Mouse (Mus musculus): ENCODE data around the gene Plekhm1. TPM values are rescaled to one million over a fixed set of nuclear protein-coding genes. Genes with fewer than 3 reads are reported as not detected.
"Not testable (repeated sequence)": the region's sequence is repeated elsewhere in the genome, so short reads cannot be mapped to it uniquely, and the experiment has no call there.

The Plekhm1 gene
- polyA plus RNA-seq, 1 experiment from 2014 or later, result 87.8 TPM

- WGBS (ENCODE audit: missing documents), result 90% methylated on average over 6 of the region's 9 CpGs
- H3K79me2 ChIP-seq (ENCODE audit: inconsistent target), result no peaks in the 10 kb centered on the region
- H3K4me3 ChIP-seq (ENCODE audit: inconsistent target), result no peak overlapping the region
- H3K27ac ChIP-seq, result no peak overlapping the region
- H3K36me3 ChIP-seq (ENCODE audit: inconsistent target), result peaks cover 37% of the 10 kb centered on the region; the same call in 1 of the 2 replicates
These were observed 77.6 kb downstream of the Plekhm1 start for GRCm38 (mm10) chr11:103334925-103335324.

- no peak overlapping the region for H3K27ac ChIP-seq
- 88% methylated on average over 34 of the region's 40 CpGs for WGBS (ENCODE audit: missing documents)
- no peak overlapping the region for H3K4me3 ChIP-seq (ENCODE audit: inconsistent target)
- H3K36me3 ChIP-seq (ENCODE audit: inconsistent target), result peaks cover 26% of the 10 kb centered on the region; the same call in 1 of the 2 replicates
- H3K79me2 ChIP-seq (ENCODE audit: inconsistent target), result no peaks in the 10 kb centered on the region
These were observed 78.6 kb downstream of the Plekhm1 start for GRCm38 (mm10) chr11:103333719-103334398.

GRCm38 (mm10) chr11:103332890-103333651, 79.4 kb downstream of the Plekhm1 start:
- H3K27ac ChIP-seq, result no peak overlapping the region
- WGBS (ENCODE audit: missing documents), result 97% methylated on average over 34 of the region's 34 CpGs
- H3K79me2 ChIP-seq (ENCODE audit: inconsistent target), result no peaks in the 10 kb centered on the region
- H3K4me3 ChIP-seq (ENCODE audit: inconsistent target), result no peak overlapping the region
- peaks cover 19% of the 10 kb centered on the region; the same call in 1 of the 2 replicates for H3K36me3 ChIP-seq (ENCODE audit: inconsistent target)

GRCm38 (mm10) chr11:103332186-103332889, 80.1 kb downstream of the Plekhm1 start:
- Histone ChIP-seq H3K36me3 (ENCODE audit: inconsistent target) (peaks cover 13% of the 10 kb centered on the region; the same call in 1 of the 2 replicates), H3K79me2 (ENCODE audit: inconsistent target) (no peaks in the 10 kb centered on the region), H3K27ac (no peak overlapping the region), H3K4me3 (ENCODE audit: inconsistent target) (no peak overlapping the region)
- WGBS (ENCODE audit: missing documents), result 63% methylated on average over 16 of the region's 18 CpGs

GRCm38 (mm10) chr11:103331502-103332185, 80.8 kb downstream of the Plekhm1 start:
- H3K36me3 ChIP-seq (ENCODE audit: inconsistent target), result peaks cover 9% of the 10 kb centered on the region; the same call in 1 of the 2 replicates
- H3K27ac ChIP-seq, result no peak overlapping the region
- WGBS (ENCODE audit: missing documents), result 96% methylated on average over 10 of the region's 10 CpGs
- H3K4me3 ChIP-seq (ENCODE audit: inconsistent target), result no peak overlapping the region
- no peaks in the 10 kb centered on the region for H3K79me2 ChIP-seq (ENCODE audit: inconsistent target)

GRCm38 (mm10) chr11:103330651-103331319, 81.7 kb downstream of the Plekhm1 start:
- Histone ChIP-seq H3K27ac (no peak overlapping the region), H3K36me3 (ENCODE audit: inconsistent target) (peaks cover 9% of the 10 kb centered on the region; the same call in 1 of the 2 replicates), H3K79me2 (ENCODE audit: inconsistent target) (no peaks in the 10 kb centered on the region), H3K4me3 (ENCODE audit: inconsistent target) (no peak overlapping the region)
- 88% methylated on average over 7 of the region's 7 CpGs for WGBS (ENCODE audit: missing documents)

GRCm38 (mm10) chr11:103326950-103327349, 85.5 kb downstream of the Plekhm1 start:
- no peaks in the 10 kb centered on the region for H3K79me2 ChIP-seq (ENCODE audit: inconsistent target)
- H3K36me3 ChIP-seq (ENCODE audit: inconsistent target), result no peaks in the 10 kb centered on the region
- WGBS (ENCODE audit: missing documents), result 20% methylated on average over 5 of the region's 5 CpGs
- no peak overlapping the region for H3K27ac ChIP-seq
- no peak overlapping the region for H3K4me3 ChIP-seq (ENCODE audit: inconsistent target)

GRCm38 (mm10) chr11:103325172-103325571, 87.3 kb downstream of the Plekhm1 start:
- Histone ChIP-seq H3K36me3 (ENCODE audit: inconsistent target) (no peaks in the 10 kb centered on the region), H3K79me2 (ENCODE audit: inconsistent target) (no peaks in the 10 kb centered on the region), H3K27ac (no peak overlapping the region), H3K4me3 (ENCODE audit: inconsistent target) (no peak overlapping the region)
- 9% methylated on average over 8 of the region's 8 CpGs for WGBS (ENCODE audit: missing documents)

- Histone ChIP-seq H3K4me3 (ENCODE audit: inconsistent target) (no peak overlapping the region), H3K79me2 (ENCODE audit: inconsistent target) (no peaks in the 10 kb centered on the region), H3K27ac (no peak overlapping the region), H3K36me3 (ENCODE audit: inconsistent target) (no peaks in the 10 kb centered on the region)
- 82% methylated on average over 10 of the region's 13 CpGs for WGBS (ENCODE audit: missing documents)
These were observed 87.8 kb downstream of the Plekhm1 start for GRCm38 (mm10) chr11:103324723-103325122.

- WGBS (ENCODE audit: missing documents), result 71% methylated on average over 3 of the region's 4 CpGs
- H3K27ac ChIP-seq; H3K79me2 ChIP-seq (ENCODE audit: inconsistent target); H3K4me3 ChIP-seq (ENCODE audit: inconsistent target); H3K36me3 ChIP-seq (ENCODE audit: inconsistent target): not testable (repeated sequence)
These were observed 89.7 kb downstream of the Plekhm1 start for GRCm38 (mm10) chr11:103322832-103323231.

- no peak overlapping the region for H3K4me3 ChIP-seq (ENCODE audit: inconsistent target)
- no peaks in the 10 kb centered on the region for H3K79me2 ChIP-seq (ENCODE audit: inconsistent target)
- no peaks in the 10 kb centered on the region for H3K36me3 ChIP-seq (ENCODE audit: inconsistent target)
- H3K27ac ChIP-seq, result no peak overlapping the region
- WGBS (ENCODE audit: missing documents), result 62% methylated on average over 4 of the region's 4 CpGs
These were observed 91.8 kb downstream of the Plekhm1 start for GRCm38 (mm10) chr11:103320646-103321045.

GRCm38 (mm10) chr11:103320196-103320595, 92.3 kb downstream of the Plekhm1 start:
- WGBS (ENCODE audit: missing documents), result 36% methylated on average over 8 of the region's 8 CpGs
- Histone ChIP-seq H3K4me3 (ENCODE audit: inconsistent target) (no peak overlapping the region), H3K27ac (no peak overlapping the region), H3K79me2 (ENCODE audit: inconsistent target) (no peaks in the 10 kb centered on the region), H3K36me3 (ENCODE audit: inconsistent target) (no peaks in the 10 kb centered on the region)

- 92% methylated on average over 1 of the region's 1 CpGs for WGBS (ENCODE audit: missing documents)
- no peaks in the 10 kb centered on the region for H3K36me3 ChIP-seq (ENCODE audit: inconsistent target)
- no peak overlapping the region for H3K27ac ChIP-seq
- H3K4me3 ChIP-seq (ENCODE audit: inconsistent target), result no peak overlapping the region
- no peaks in the 10 kb centered on the region for H3K79me2 ChIP-seq (ENCODE audit: inconsistent target)
These were observed 94.4 kb downstream of the Plekhm1 start for GRCm38 (mm10) chr11:103318042-103318441.

- Histone ChIP-seq H3K79me2 (ENCODE audit: inconsistent target) (no peaks in the 10 kb centered on the region), H3K36me3 (ENCODE audit: inconsistent target) (no peaks in the 10 kb centered on the region), H3K4me3 (ENCODE audit: inconsistent target) (no peak overlapping the region), H3K27ac (no peak overlapping the region)
- WGBS (ENCODE audit: missing documents), result 32% methylated on average over 5 of the region's 5 CpGs
These were observed 97.1 kb downstream of the Plekhm1 start for GRCm38 (mm10) chr11:103315379-103315778.

Measured in macrophage (primary cell).